Mouse (Mus musculus): ENCODE data around the gene Defb48. TPM values are rescaled to one million over a fixed set of nuclear protein-coding genes. Genes with fewer than 3 reads are reported as not detected.

Defb48 gene
- 0.14 TPM in 1 of 2 replicates, not detected in the other for polyA plus RNA-seq (2012; rRNA removed)

GRCm38 (mm10) chr14:62984410-62984809, at the start of gene Defb48:
Gene Defb48 (minus strand): TSS chr14:62984510.

GRCm38 (mm10) chr14:63011471-63011870, 27.2 kb upstream of the Defb48 start, which contains the start of gene Defb43:
Gene Defb43 (plus strand): TSS chr14:63011771.

DNA sequence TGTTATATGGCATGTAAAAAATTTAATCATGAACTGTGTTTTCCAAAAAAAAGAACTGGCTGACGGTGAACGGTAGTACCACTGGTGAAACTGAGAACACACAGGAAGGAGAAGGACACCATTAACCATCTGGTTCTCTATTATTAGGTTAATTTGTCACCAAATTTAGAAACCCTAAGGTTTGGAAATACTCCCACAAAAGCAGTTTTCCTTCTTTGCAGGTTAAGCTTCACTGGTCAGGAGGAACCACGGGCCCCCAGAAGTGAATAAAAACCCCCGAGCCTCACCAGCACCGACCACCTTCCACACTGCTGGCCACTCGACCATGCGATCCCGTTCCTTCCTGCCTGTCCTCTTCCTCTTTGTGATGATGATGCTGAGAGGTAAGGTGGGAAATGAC, 13.5 kb upstream of the Defb48 start, which contains the start of gene Defb47:
TSS of gene Defb47 (plus strand) at position 301 of the 400 bp plus-strand sequence.

Other genes starting within 250 kb of the Defb48 start
- 18.3 and 20.9 TPM in 2 replicates for gene Ints6, start 223.3 kb downstream of the Defb48 start, polyA plus RNA-seq (2012; rRNA removed)
- 10.3 and 14.2 TPM in 2 replicates for gene Wdfy2, start 146.8 kb downstream of the Defb48 start, polyA plus RNA-seq (2012; rRNA removed)
- not detected in 2 replicates for gene Defb47, start 13.6 kb upstream of the Defb48 start, polyA plus RNA-seq (2012; rRNA removed)
- gene Defb43, start 27.3 kb upstream of the Defb48 start, polyA plus RNA-seq (2012; rRNA removed) = not detected in 2 replicates
- 0.17 and 0.21 TPM in 2 replicates for gene Defb42, start 62.5 kb upstream of the Defb48 start, polyA plus RNA-seq (2012; rRNA removed)
- gene Defb30, start 65.5 kb upstream of the Defb48 start, polyA plus RNA-seq (2012; rRNA removed) = not detected in 2 replicates

Data from central nervous system, embryonic 11.5 days (tissue).